Mouse (Mus musculus): ENCODE measurements at regions not wholly inside any gene's neighbourhood (a gene's known extent, or its start where the extent isn't known, plus 50 kb on each side); places are given as distances from the start of the nearest gene placed in this dataset.
A peak's percentile ranks its signal among the peaks of the same experiment; 100 is the strongest.

DNA sequence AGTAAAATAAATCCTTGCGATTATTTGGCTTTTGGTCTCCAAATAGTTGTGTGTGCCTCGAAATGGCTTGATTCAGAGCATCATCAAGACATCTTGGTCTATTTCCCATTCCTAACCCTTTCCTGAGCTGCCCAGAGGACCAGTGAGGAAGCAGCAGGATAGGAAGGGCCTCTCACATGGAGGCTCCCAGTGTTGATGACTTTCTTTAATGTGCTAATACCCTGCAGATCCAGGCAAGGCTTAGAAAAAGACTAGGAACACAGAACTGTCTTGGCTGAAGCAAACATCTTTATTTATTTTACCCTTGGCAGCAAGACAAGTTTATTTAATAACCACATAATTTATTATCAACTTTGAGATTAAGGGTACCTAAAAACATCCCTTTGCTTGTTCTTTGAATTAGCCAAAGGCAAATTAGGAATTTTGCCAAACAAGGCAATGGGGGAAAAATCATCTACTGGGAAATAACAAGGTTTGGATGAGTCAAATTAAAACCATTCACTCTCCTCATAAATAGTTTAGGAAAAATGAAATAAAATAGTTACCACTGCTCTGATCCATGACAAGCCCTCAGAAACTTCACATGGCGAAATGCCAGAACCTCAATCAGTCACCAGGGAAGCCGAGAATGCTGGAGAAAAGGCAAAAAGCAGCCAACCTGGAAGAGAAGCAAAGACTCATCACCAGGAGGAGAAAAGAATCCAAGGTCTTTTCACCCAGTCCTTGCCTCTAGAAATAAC is 263.1 kb upstream of the 1700056E22Rik start:
- no peak for DNase-seq (ENCODE audit: low spot score in 2 of 2)

DNA sequence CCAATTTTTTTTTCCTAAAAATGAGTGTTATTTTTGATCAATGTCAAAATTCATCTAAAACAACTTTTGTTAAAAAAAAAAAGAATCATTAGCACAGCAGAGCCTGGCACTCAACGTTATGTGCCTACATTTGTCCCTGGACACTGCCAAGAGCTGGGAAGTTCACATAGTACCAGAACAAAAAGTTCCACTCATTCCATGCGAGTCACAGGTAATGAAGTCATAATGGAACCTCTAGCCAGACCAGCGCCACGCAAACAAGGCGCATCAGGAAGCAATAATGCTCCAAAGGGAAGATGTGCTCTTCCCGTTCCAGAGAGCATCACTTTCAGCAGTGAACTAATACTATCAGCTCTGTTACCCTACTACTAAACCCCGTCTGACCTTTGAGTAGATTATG is 257.0 kb upstream of the 1700056E22Rik start:
- DNase-seq (ENCODE audit: low spot score in 2 of 2) = no peak

DNA sequence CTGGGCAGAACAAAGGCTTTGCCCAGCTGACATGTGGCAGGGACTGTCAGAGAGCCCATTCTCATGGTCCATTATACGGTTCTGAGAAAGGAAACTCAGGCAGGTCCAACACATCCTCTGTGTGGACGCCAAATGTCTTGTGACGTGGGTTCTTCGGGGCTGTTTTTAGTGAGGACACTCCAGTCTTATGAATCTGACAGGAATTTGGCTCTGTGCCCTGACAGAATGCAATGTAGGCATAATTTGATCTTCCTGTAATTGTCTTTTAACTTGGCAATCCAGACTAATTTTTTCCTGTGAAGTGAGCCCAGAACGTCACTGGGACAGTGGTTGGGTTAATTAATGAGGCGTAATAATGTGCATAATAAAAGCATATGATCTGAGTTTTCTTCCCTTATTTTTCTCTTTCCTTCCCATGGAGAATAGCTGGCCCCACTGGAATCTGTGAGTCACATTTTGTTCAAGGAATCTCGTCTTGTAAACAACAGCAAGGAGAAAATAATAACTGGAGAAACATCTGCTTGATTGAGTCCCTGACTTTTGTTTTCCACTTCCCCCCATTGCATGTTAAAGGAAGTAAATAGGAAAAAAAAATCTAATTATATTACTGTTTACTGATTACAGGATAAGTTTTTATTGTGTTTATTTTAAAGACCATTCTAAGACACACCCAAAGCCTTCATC is 255.8 kb upstream of the 1700056E22Rik start:
- DNase-seq (ENCODE audit: low spot score in 2 of 2) = peak in 1 of 2 experiments; percentile 6

DNA sequence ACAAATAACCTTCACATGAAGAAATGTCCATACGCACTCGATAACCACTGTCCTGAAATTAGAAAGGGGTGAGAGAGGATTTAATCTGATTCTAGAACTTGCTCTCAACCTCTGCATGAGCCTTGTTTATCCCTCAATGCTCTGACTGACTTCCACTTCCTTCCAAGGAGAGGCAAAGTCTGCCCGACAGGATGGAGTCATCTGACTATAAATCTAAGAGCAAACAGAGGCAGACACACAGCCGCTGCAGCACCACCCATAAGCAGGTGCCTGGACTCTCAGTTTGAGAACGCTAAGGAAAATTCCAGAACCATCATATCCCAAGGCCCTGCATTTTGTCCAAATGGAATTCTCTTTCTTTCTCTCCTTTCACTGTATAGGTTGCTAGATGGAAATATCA is 247.7 kb upstream of the 1700056E22Rik start:
- no peak for DNase-seq (ENCODE audit: low spot score in 2 of 2)

DNA sequence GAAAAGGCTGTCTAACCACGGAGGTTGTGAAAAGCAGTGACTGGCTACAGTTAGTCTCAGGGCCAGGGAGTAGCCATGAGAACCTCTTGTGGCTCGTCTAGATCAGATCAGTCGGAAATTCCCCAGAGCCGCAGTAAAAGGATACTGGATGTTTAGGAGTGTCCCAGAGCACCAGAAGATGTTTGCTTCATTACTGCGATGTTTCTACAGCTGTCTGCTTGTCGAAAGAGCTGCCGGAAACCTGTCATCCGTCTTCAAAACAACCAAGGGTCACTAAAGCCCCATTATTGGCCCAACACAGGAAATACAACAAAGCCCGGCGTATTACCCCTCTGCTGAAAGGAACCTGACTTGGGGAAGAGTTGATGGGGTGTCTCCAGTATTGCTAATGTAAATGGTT is 245.2 kb upstream of the 1700056E22Rik start:
- DNase-seq (ENCODE audit: low spot score in 2 of 2) = no peak

DNA sequence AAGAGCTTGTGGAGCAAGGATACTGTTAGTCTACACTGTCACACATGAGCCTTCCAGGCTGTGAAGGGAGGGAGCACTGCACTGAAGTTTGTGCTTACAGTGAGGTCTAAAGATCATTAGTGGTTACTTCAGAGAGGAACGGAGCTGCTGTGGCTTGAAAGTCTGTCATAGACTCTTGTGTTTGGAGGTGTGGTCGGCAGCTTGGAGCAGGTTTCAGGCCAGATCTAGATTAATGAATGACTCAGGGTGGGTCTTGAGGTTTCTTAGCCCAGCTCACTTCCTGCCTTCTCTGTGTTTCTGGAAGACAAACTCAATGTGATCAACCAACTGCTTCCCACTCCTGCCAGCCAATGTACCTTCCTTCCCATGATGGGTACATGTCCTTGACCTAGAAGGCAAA is 242.9 kb upstream of the 1700056E22Rik start:
- no peak for DNase-seq (ENCODE audit: low spot score in 2 of 2)

DNA sequence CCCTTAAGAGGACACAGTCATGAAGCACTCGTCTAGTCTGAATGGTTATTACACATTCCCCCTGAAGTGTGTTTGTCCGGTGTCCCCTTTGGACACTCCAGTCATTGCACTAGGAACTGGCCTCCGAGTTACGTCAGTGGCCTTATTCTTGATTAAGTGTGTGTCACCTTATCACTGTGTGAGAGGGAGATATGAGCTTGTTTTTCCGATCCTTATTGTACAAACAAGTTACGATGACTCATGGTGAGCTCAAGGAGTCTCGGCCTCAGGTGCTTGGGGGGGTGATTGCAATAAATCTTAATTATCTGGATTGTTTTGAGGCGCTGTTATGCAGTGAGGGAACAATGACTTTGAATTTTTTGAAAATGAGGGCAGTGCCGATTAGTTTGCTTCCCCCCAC is 241.8 kb upstream of the 1700056E22Rik start:
- DNase-seq (ENCODE audit: low spot score in 2 of 2) = no peak

DNA sequence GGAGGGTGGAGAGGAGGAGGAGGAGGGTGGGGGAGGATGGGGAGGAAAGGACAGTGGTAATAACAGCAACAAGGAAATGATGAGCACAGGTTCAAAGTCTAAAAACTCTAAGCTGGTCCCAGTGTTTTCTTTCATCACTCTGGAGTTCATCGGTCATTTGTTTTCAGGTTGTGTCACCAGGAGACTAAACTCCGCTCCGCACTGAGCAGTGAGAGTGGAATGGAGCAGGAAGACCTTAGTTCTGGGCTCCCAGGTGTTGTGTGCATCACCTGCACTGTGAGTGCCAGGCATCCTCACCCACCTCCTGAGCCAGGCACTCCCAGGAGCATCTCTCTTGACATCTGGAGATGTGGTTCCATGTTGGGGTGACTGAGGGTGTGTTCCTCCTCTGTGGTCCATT is 241.3 kb upstream of the 1700056E22Rik start:
- DNase-seq (ENCODE audit: low spot score in 2 of 2) = no peak

DNA sequence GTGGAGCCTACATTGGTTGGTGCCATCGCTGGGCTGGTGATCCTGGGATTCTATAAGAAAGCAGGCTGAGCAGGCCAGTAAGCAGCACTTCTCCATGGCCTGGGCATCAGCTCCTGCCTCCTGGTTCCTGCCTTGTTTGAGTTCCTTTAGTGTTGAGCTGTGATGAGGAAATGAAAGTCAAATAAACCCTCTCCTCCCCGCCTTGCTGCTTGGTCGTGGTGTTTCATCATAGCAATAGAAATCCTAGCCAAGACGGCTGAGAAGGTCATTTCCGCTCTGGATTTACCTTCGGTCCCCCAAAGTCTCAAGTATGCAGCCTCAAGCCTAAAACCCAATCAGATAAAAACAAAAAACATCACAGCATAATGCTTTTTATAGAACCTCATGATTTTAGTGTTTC is 240.6 kb upstream of the 1700056E22Rik start:
- no peak for DNase-seq (ENCODE audit: low spot score in 2 of 2)

DNA sequence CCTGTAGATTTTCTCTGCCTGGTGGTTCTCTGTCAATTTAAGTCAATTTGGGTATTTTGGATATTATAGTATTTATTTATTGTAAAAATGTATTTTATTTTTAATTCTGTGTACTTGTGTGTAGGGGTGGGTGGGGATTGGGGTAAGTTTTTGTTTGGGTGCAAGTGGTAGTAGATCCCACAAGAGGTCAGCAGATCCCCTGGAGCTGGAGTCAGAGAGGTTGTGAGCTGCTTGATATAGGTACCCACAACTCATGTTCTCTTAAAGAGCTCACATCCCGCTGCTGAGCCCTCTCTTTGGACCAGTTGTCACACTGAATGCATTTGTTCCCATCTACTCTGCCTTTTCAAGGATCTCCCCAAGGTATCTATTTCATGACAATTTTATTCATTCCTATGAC is 239.6 kb upstream of the 1700056E22Rik start:
- no peak for DNase-seq (ENCODE audit: low spot score in 2 of 2)

DNA sequence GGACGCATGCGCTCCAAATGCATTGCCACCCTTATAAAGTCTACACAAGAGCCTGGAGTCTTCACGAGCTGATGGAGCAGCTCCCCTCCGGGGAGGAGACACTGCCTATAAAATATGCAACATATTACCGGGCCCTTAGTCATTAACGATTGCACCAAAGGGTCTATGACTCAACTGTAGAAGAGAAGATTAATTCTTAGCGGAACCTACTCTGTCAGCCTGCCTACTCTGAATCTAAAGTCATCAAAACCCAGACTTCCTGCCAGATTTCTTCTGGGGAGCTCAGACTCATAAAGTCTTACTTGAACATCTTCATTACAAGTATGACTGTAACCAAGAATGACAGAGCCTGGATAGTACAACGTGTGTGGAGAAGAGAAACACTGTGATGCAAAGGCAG is 237.2 kb upstream of the 1700056E22Rik start:
- no peak for DNase-seq (ENCODE audit: low spot score in 2 of 2)

DNA sequence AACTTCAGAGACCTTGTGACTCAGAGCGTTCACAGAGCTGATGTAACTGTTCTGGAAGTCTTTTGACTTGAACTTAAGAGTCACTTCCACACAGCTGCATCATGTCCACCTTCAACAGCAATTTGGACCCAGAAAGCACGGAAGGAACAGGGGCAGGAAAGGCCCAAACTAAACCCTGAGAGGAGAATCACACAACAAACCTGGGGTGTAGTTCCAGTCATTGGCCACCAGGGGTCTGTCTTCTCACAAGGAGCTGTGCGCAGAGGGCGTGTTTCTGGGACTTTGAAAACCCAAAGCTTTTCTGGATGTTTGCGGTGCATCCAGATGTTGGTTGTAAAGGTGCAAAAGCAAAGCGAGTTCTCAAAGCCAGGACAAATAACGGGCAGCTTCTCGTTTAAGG is 231.9 kb upstream of the 1700056E22Rik start:
- peak; percentile 17 to 47 for DNase-seq (ENCODE audit: low spot score in 2 of 2)

DNA sequence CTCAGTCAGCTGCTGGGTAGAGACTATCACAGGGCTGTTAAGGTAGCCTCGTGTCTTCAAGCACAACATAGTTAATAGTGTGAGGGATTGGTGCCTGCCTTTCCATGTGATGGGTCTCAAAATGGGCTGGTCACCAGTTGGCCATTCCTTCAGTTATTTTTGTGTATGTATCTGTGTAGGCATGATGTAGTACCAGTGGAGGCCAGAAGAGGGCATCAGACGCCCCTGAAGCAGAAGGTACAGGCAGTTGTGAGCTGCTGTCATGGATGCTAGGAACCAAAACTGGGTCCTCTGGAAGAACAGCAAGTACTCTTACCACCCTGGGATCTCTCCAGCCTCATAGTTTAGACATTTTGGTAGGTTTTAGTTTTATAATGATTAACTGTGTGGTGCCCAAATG is 228.9 kb upstream of the 1700056E22Rik start:
- DNase-seq (ENCODE audit: low spot score in 2 of 2) = no peak

DNA sequence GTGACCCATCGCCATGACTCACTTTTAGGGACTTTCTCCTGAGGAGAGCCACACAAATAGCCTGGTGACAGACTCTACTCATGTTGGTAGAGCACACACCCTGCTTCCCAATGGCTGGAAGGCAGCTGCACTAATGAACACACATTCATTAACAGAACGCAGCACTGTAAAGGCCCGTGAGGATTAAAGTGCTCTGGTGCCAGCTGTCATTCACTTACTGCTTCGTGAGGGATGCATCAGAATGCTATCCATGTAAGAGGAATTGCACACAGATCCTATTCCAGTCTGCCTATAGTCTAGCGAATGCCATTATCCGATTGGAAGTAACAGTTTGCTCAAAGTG is 227.3 kb upstream of the 1700056E22Rik start:
- no peak for DNase-seq (ENCODE audit: low spot score in 2 of 2)

DNA sequence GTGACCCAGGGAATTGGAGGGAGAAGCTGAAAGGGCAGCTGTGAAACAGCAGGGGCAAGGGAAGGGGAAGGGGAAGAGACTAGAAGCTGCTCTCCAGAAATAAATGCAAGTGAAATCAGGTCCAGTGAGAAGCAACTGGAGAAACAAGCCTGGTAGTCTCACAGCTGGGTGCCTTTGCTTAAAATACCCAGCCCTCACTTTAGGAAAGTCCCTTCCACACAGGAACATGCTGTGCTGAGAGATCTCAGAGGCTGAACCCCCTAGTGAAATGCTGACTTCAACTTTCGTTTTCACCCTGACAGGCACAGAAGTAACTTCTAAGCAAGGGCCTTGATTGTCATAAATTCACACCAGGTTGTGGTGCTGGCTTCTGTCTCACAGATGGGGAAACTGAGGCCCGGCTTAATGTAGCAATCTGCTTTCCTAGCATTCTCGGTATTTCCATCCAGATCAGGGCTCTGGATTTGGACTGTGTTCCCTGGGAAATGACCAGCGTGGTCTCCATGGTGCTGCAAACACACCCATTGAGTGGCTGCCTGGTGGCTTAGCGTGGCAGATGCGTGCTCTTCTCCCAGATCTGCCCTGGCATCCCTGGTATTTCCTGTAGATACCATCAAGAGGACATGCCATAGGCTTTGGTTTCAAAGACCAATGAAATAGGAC is 226.8 kb upstream of the 1700056E22Rik start:
- DNase-seq (ENCODE audit: low spot score in 2 of 2) = no peak

DNA sequence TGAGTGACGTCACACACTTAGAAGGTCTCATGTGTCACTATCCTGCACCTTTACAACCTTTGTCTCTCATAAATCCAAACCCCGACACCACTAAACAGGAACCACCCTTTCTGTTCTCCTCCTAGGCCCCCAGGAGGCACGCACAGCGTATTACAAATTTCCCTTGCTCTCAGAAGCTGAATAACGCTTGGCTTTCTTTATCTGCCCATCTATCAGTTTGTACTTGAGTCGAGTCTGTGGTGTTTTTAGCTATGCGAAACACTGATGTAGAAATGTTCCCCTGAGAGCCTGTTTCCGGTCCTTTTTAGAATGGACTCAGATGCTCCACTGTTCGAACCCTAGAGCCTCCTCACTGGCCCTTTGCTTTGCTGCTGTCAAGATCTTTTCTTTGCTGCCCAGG is 225.8 kb upstream of the 1700056E22Rik start:
- DNase-seq (ENCODE audit: low spot score in 2 of 2) = no peak

DNA sequence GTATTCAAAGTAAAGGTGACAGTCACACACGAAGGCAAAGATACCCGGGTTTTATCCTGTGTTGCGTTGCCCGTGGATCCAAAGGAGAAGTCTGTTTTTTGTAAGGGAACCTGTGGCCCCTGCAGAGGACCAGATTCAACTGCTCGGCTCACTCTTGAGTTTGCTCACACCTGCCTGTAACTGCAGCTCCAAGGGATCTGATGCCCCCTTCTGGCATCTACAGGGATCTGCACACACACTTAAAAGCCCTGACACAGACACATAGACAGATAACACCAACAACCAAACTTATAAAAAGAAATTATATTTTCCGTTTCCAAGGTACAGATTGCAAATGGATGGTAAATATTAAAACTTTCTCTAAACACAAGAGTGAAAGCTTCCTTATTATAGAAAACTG is 223.3 kb upstream of the 1700056E22Rik start:
- no peak for DNase-seq (ENCODE audit: low spot score in 2 of 2)

DNA sequence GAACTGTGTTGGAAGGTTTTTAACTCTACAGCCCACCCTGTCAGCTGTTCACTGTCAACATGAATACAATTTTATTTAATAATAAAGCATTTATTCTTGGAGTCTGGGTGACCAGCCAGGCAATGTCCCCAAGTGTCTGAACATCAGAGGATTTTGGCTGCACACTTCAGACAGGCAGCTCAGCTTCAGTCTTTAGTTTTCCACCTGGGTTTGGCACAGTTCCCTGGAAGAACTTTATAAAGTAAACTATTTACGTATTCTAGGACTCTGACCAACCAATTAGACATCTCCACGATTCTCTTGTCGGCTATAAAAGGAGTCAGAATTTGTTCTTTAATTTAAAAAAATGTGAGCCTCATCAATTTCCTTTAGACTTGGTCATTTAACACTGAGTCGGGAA is 220.8 kb upstream of the 1700056E22Rik start:
- DNase-seq (ENCODE audit: low spot score in 2 of 2) = no peak

DNA sequence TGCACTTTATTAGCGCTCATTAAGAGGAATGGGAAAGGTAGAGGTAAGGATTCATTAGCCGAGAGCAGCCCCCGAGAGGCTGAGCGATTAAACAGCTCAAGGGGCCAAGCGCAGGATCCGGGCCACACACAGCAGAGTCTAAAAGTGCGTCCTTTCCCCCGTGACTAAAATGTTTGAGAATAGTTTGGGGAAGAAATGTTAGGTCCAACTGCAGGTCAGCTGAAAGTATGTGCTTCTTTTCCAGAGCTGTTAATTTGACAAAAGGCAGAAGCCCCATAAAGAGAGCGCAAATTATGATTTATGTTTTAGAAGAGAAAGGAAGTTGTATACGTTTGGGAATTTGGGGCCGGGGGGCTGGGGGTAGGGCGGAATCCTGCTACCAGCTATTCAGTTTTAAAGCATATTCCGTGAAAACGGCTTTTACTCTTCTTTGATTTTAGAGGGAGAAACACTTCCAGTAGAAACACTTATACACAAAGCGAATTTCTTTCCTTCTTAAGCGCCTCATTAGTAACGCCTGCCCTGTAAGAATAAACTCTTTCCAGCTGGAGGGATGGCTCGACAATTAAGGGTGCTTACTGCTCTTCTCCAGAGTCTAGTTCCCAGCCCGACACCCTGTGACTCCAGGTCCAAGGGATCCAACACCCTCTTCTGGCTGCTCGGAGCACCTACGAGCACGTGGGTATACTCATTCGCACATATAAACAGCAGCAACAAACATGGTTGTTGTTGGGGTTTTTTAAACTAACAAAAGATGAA is 210.8 kb upstream of the 1700056E22Rik start:
- no peak for DNase-seq (ENCODE audit: low spot score in 2 of 2)

DNA sequence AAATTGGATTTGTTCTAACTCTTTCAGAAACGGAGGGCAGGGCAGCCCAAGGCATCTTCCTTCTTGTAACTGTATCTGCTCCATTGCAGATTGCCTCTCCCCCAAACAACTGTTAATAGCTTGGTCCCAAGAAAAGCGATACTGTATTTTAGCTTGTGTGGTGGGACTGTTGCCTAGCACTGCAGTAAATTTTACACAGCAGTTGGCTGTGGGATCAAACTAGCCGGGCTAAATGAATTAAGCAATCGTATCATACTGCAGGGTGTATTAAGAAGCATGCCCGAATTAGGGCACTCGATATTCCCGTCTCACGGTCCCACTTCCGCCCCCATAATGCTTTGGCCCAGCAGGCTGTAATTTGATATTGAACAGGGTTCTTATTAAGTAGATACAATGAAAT is 210.2 kb upstream of the 1700056E22Rik start:
- no peak for DNase-seq (ENCODE audit: low spot score in 2 of 2)

DNA sequence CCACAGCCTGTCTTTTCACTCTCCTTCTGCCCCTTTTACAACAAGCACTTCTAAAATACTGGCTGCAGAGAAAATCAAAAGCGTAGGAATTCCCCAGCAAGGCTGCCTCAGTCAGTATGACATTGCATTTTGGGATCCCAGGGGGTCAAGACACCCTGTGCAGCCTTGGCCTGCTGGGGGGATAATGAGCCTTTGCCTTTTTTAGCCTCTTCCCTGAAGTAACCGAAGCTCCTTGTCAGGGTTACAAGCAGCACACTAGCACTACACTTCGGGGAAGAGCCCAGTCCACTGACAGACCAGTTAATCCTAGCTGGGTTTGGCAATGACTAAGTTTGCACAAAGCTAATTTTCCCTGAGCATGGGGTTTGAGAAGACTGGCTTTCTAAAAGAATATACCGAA is 207.7 kb upstream of the 1700056E22Rik start:
- no peak for DNase-seq (ENCODE audit: low spot score in 2 of 2)

Measured in frontal cortex, postnatal 10 days (tissue).